In genomic region chr8:111614786-111615701, GRCm38 (mm10) we compare ENCODE assay signal across 18 mouse cellular contexts. TPM values are rescaled to one million over a fixed set of nuclear protein-coding genes. Genes with fewer than 3 reads are reported as not detected.
A peak's percentile ranks its signal among the peaks of the same experiment; 100 is the strongest.
DNase-seq lines count a peak whose midpoint lies in the region; ATAC-seq and TF ChIP-seq lines count a peak whose summit lies in the region.
"Had no signal": no experiment of that assay in that cellular context is flagged by ENCODE, and none has a peak within 500 bp of the region (broad histone marks: within the 10 kb centered on the region; RNA-seq: fewer than 3 reads in every experiment).

No protein-coding gene starts in this region.

- no peaks in the 10 kb centered on the region for H3K79me2 ChIP-seq in MEL (ENCODE audit: control insufficient read depth, insufficient read depth, low read length, poor library complexity)

- H3K27ac ChIP-seq in liver, postnatal 0 days (ENCODE audit: low read depth): no peak overlapping the region
- H3K27ac ChIP-seq in MEL (ENCODE audit: control insufficient read depth, low read depth, low read length): no peak overlapping the region
- H3K27ac ChIP-seq in cortical plate, adult 2 months (ENCODE audit: insufficient read depth, low read length): peak overlapping the region; percentile 34; the same call in 1 of the 2 replicates
- no peak overlapping the region for H3K27ac ChIP-seq in midbrain, embryonic 11.5 days (ENCODE audit: low read depth, low read length)
- H3K27ac ChIP-seq: heart, adult 2 months; hindbrain, embryonic 15.5 days; limb, embryonic 12.5 days; liver, embryonic 14.5 days; midbrain, embryonic 13.5 days had no signal

- H3K36me3 ChIP-seq in liver, postnatal 0 days (replicated peaks; ENCODE audit: insufficient read depth, low read length): peaks cover 6% of the 10 kb centered on the region; the same call in 1 of the 2 replicates
- H3K36me3 ChIP-seq in MEL (ENCODE audit: control insufficient read depth in 1 of 2, insufficient read depth in 2 of 2, low read length in 2 of 2): no peaks in the 10 kb centered on the region
- H3K36me3 ChIP-seq in midbrain, embryonic 11.5 days (ENCODE audit: control insufficient read depth, insufficient read depth, low read length): no peaks in the 10 kb centered on the region

- TF ChIP-seq CTCF in liver, postnatal 0 days (IDR thresholded peaks at IDR 0.05; ENCODE audit: low read depth): 0 out of 2 replicates have a peak, but pooled peaks have one; percentile 12
- TF ChIP-seq CTCF in MEL (IDR thresholded peaks at IDR 0.05 in 2 of 3, conservative IDR thresholded peaks at IDR 0.05 in 1 of 3; ENCODE audit: control insufficient read depth in 1 of 3, insufficient read depth in 1 of 3, low read depth in 2 of 3, low read length in 3 of 3, poor library complexity in 1 of 3, severe bottlenecking in 1 of 3): peak in 1 of 3 experiments; percentile 15; a peak in 1 of 6 replicates
- no peak for TF ChIP-seq CTCF in cortical plate, adult 2 months (IDR thresholded peaks at IDR 0.05; ENCODE audit: extremely low read depth, insufficient read depth, low read length)

- H3K4me1 ChIP-seq in liver, postnatal 0 days (ENCODE audit: insufficient read depth): peaks cover 3% of the 10 kb centered on the region; the same call in 1 of the 2 replicates
- no peaks in the 10 kb centered on the region for H3K4me1 ChIP-seq in MEL (ENCODE audit: control insufficient read depth in 1 of 2, insufficient read depth in 2 of 2, low read length in 2 of 2)
- H3K4me1 ChIP-seq in cortical plate, adult 2 months (ENCODE audit: control insufficient read depth, insufficient read depth, low read length): peaks cover 4% of the 10 kb centered on the region
- no peaks in the 10 kb centered on the region; the same call in 1 of the 2 replicates for H3K4me1 ChIP-seq in midbrain, embryonic 11.5 days (ENCODE audit: control insufficient read depth, insufficient read depth, low read length)
- H3K4me1 ChIP-seq: hindbrain, embryonic 15.5 days had no signal

- DNase-seq in liver, postnatal 0 days: no peak
- DNase-seq in liver (no peak), MEL (ENCODE audit: low read depth, low spot score) (peak; percentile 31)
- DNase-seq in cerebellum, adult 18-20 months: no peak
- DNase-seq in midbrain, embryonic 11.5 days (ENCODE audit: low spot score, missing footprints): no peak
- DNase-seq: adrenal gland, adult 2 months; cerebellum, postnatal 14 days; forebrain, postnatal 0 days; heart, adult 2 months; kidney, adult 18-20 months; kidney, postnatal 4 days; thymus, adult 2 months had no signal

- 70% methylated on average over 6 of the region's 6 CpGs for WGBS in liver, postnatal 0 days (ENCODE audit: insufficient replicate concordance)
- 95% methylated on average over 6 of the region's 6 CpGs for WGBS in midbrain, embryonic 11.5 days

- TF ChIP-seq POLR2A in MEL (IDR thresholded peaks at IDR 0.05; ENCODE audit: control insufficient read depth in 1 of 2, insufficient read depth in 1 of 2, low read depth in 1 of 2, low read length in 2 of 2, poor library complexity in 1 of 2): no peak
- TF ChIP-seq POLR2A in cortical plate, adult 2 months (IDR thresholded peaks at IDR 0.05; ENCODE audit: extremely low read depth, insufficient read depth, low read length): no peak

- TF ChIP-seq RAD21 in MEL (IDR thresholded peaks at IDR 0.05; ENCODE audit: low read depth, low read length): no peak

- no peak for ATAC-seq in liver, postnatal 0 days
- 0 out of 2 replicates have a peak, but pooled peaks have one; percentile 36 for ATAC-seq in neutrophil, adult 5-6 weeks (ENCODE audit: extremely low read depth, insufficient number of reproducible peaks, low FRiP score, poor library complexity, severe bottlenecking)
- no peak for ATAC-seq in midbrain, embryonic 11.5 days (ENCODE audit: low FRiP score)
- ATAC-seq: forebrain, postnatal 0 days; midbrain, embryonic 13.5 days had no signal

- H3K27me3 ChIP-seq in liver, postnatal 0 days (ENCODE audit: insufficient read depth, low read length): no peaks in the 10 kb centered on the region
- no peaks in the 10 kb centered on the region for H3K27me3 ChIP-seq in MEL (ENCODE audit: control insufficient read depth in 1 of 2, insufficient read depth in 2 of 2, low read length in 2 of 2)
- no peaks in the 10 kb centered on the region for H3K27me3 ChIP-seq in midbrain, embryonic 11.5 days (ENCODE audit: control insufficient read depth, insufficient read depth, low read length)
- H3K27me3 ChIP-seq: hindbrain, embryonic 15.5 days; limb, embryonic 12.5 days; midbrain, embryonic 13.5 days had no signal

- H3K9me3 ChIP-seq in liver, postnatal 0 days (ENCODE audit: low read length): no peaks in the 10 kb centered on the region
- H3K9me3 ChIP-seq in MEL (replicated peaks; ENCODE audit: insufficient read depth, low read length): no peaks in the 10 kb centered on the region
- no peaks in the 10 kb centered on the region for H3K9me3 ChIP-seq in midbrain, embryonic 11.5 days (ENCODE audit: control insufficient read depth, low read length)
- H3K9me3 ChIP-seq: hindbrain, embryonic 15.5 days; limb, embryonic 12.5 days; midbrain, embryonic 13.5 days had no signal

- no peak overlapping the region for H3K4me3 ChIP-seq in liver, postnatal 0 days (ENCODE audit: low read depth, low read length)
- H3K4me3 ChIP-seq in MEL (ENCODE audit: control insufficient read depth in 1 of 2, insufficient read depth in 1 of 2, low read depth in 2 of 2, low read length in 2 of 2): no peak overlapping the region
- H3K4me3 ChIP-seq in cortical plate, adult 2 months (ENCODE audit: insufficient read depth, low read length): no peak overlapping the region
- no peak overlapping the region for H3K4me3 ChIP-seq in midbrain, embryonic 11.5 days (ENCODE audit: low read depth, low read length)
- H3K4me3 ChIP-seq: heart, adult 2 months; hindbrain, embryonic 15.5 days; limb, embryonic 12.5 days; midbrain, embryonic 13.5 days had no signal

- H3K4me2 ChIP-seq in liver, postnatal 0 days (ENCODE audit: low read depth, low read length): no peak overlapping the region
- H3K4me2 ChIP-seq in midbrain, embryonic 11.5 days: no peak overlapping the region
- H3K4me2 ChIP-seq: hindbrain, embryonic 15.5 days; limb, embryonic 12.5 days; midbrain, embryonic 13.5 days had no signal

- H3K9ac ChIP-seq in liver, postnatal 0 days (replicated peaks): no peak overlapping the region
- H3K9ac ChIP-seq in MEL (ENCODE audit: control insufficient read depth, low read depth, low read length, poor library complexity, severe bottlenecking): no peak overlapping the region
- no peak overlapping the region for H3K9ac ChIP-seq in midbrain, embryonic 11.5 days (ENCODE audit: low read length)
- H3K9ac ChIP-seq: forebrain, postnatal 0 days; hindbrain, embryonic 15.5 days; limb, embryonic 12.5 days; liver, embryonic 14.5 days; midbrain, embryonic 13.5 days had no signal

- TF ChIP-seq EP300 in liver, postnatal 0 days (IDR thresholded peaks at IDR 0.05; ENCODE audit: low read depth): no peak
- TF ChIP-seq EP300 in MEL (IDR thresholded peaks at IDR 0.05; ENCODE audit: low read depth in 1 of 2, low read length in 2 of 2): no peak

TF ChIP-seq in MEL, 35 proteins besides CTCF, POLR2A, EP300 and RAD21:
- TF ChIP-seq ZKSCAN1 (IDR thresholded peaks at IDR 0.05; ENCODE audit: low read depth, low read length): no peak
- no peak for TF ChIP-seq ETS1 (IDR thresholded peaks at IDR 0.05; ENCODE audit: low read depth, low read length)
- no peak for TF ChIP-seq UBTF (IDR thresholded peaks at IDR 0.05; ENCODE audit: borderline replicate concordance, insufficient read depth, low read depth, low read length)
- no peak for TF ChIP-seq SIN3A (IDR thresholded peaks at IDR 0.05; ENCODE audit: low read length)
- no peak for TF ChIP-seq GABPA (IDR thresholded peaks at IDR 0.05; ENCODE audit: low read depth, low read length)
- no peak for TF ChIP-seq SMC3 (IDR thresholded peaks at IDR 0.05; ENCODE audit: low read depth, low read length)
- TF ChIP-seq MAX (IDR thresholded peaks at IDR 0.05; ENCODE audit: low read length): no peak
- TF ChIP-seq NRF1 (IDR thresholded peaks at IDR 0.05; ENCODE audit: insufficient read depth, low read depth, low read length, poor library complexity, severe bottlenecking): no peak
- TF ChIP-seq ZMIZ1 (IDR thresholded peaks at IDR 0.05; ENCODE audit: low read depth, low read length): no peak

RNA-seq across cellular contexts. Expression of gene Ldhd, which starts 15.1 kb away (rescaled TPM):
- polyA plus RNA-seq in liver, postnatal 0 days (2015; fragmentation: Nextera tagmentation; extraction: Ambion mirVana): 0.85 and 1.1 TPM in 2 replicates
- 0.03 and 0.04 TPM in 2 replicates for total RNA-seq in MEL (2012; rRNA removed)
- not detected for polyA plus RNA-seq in MEL (2012; ENCODE audit: insufficient read depth in 1 of 2, insufficient read length in 2 of 2, low read depth in 1 of 2, low replicate concordance in 2 of 2, missing spikeins in 1 of 2)
- polyA plus RNA-seq in cortical plate, adult 2 months (2012; rRNA removed): 21.2 and 21.6 TPM in 2 replicates
- total RNA-seq in neutrophil, adult 5-6 weeks (2017): 0.74 TPM in 1 of 2 replicates, not detected in the other
- 0.19 and 0.22 TPM in 2 replicates for polyA plus RNA-seq in midbrain, embryonic 11.5 days (2014; fragmentation: Nextera tagmentation; extraction: Ambion mirVana)

RNA-seq across cellular contexts. Expression of gene Zfp1, which starts 28.2 kb away (rescaled TPM):
- polyA plus RNA-seq in liver, postnatal 0 days (2015; fragmentation: Nextera tagmentation; extraction: Ambion mirVana): 3.8 and 4.0 TPM in 2 replicates
- total RNA-seq in MEL (2012; rRNA removed): 12.0 and 12.2 TPM in 2 replicates
- 10 to 100 TPM in 1 of 2 experiments, not detected in 1; 12.4 TPM for polyA plus RNA-seq in MEL (2012; ENCODE audit: insufficient read depth in 1 of 2, insufficient read length in 2 of 2, low read depth in 1 of 2, low replicate concordance in 2 of 2, missing spikeins in 1 of 2)
- 27.0 and 28.7 TPM in 2 replicates for polyA plus RNA-seq in cortical plate, adult 2 months (2012; rRNA removed)
- 26.1 and 27.6 TPM in 2 replicates for total RNA-seq in neutrophil, adult 5-6 weeks (2017)
- 23.8 and 25.6 TPM in 2 replicates for polyA plus RNA-seq in midbrain, embryonic 11.5 days (2014; fragmentation: Nextera tagmentation; extraction: Ambion mirVana)

Comparison
In these comparisons a context has a peak if more than half of its experiments do, and no peak if none do; other contexts are left out.
1. RNA of gene Ldhd, which starts 15.1 kb away (polyA plus RNA-seq): 21.2 to 21.6 TPM in cortical plate, adult 2 months; 0.85 to 1.1 TPM in liver, postnatal 0 days, 0.19 to 0.22 TPM in midbrain, embryonic 11.5 days and not detected in MEL; every median in the first group is over 10 times any median in the second.